Mouse (Mus musculus) heart, postnatal 0 days (tissue): ENCODE results near the gene Ttc30a1. TPM values are rescaled to one million over a fixed set of nuclear protein-coding genes. Genes with fewer than 3 reads are reported as not detected.
"Not testable (repeated sequence)": the region's sequence is repeated elsewhere in the genome, so short reads cannot be mapped to it uniquely, and the experiment has no call there.

Source experiments
- ATAC-seq: fragments of 200-750 bp; cut with Nextera tagmentation; 2 replicates; pipeline ENCODE4 v1.8.0; 2017; ENCODE audit warnings: low read depth, moderate number of reproducible peaks, moderate library complexity; ENCODE audit not compliant: insufficient read depth
- DNase-seq: peaks from one replicate; pipeline ENCODE4 v3.0.0-alpha.2; 2016; ENCODE audit warnings: low spot score
- H3K27ac ChIP-seq: fragments of 300-500 bp; sonication (generic); 2 replicates; pipeline ENCODE4 v1.5.1; 2014; ENCODE audit warnings: low read depth, mild to moderate bottlenecking
- H3K27me3 ChIP-seq: fragments of 300-500 bp; sonication (generic); 2 replicates; pipeline ENCODE4 v1.6.1; 2014; ENCODE audit warnings: low read length, mixed read lengths; ENCODE audit not compliant: control insufficient read depth, insufficient read depth
- H3K36me3 ChIP-seq: fragments of 300-500 bp; sonication (generic); replicated peaks from 2 replicates; pipeline ENCODE4 v1.6.1; 2014; ENCODE audit warnings: low read length, mixed read lengths; ENCODE audit not compliant: control insufficient read depth, insufficient read depth
- H3K4me1 ChIP-seq: fragments of 300-500 bp; sonication (generic); 2 replicates; pipeline ENCODE4 v1.6.1; 2014; ENCODE audit warnings: antibody characterized with exemption; ENCODE audit not compliant: control insufficient read depth, insufficient read depth
- H3K4me2 ChIP-seq: fragments of 300-500 bp; sonication (generic); 2 replicates; pipeline ENCODE4 v1.6.1; 2014; ENCODE audit warnings: low read depth, mild to moderate bottlenecking, low read length, moderate library complexity
- H3K4me3 ChIP-seq: fragments of 300-500 bp; sonication (generic); 2 replicates; pipeline ENCODE4 v1.5.1; 2014; ENCODE audit warnings: low read depth, low read length
- H3K9ac ChIP-seq: fragments of 300-500 bp; sonication (generic); replicated peaks from 2 replicates; pipeline ENCODE4 v1.6.1; 2014; ENCODE audit warnings: low read depth, low read length, mixed read lengths
- H3K9me3 ChIP-seq: fragments of 300-500 bp; sonication (generic); replicated peaks from 2 replicates; pipeline ENCODE4 v1.6.1; 2016; ENCODE audit warnings: low read length; ENCODE audit not compliant: control insufficient read depth
- CTCF ChIP-seq: IDR thresholded peaks from 2 replicates; pipeline ENCODE4 v1.5.1; 2016; ENCODE audit warnings: antibody characterized with exemption, control low read depth, low read depth
- EP300 ChIP-seq: IDR thresholded peaks from 2 replicates; pipeline ENCODE4 v1.6.1; 2016; ENCODE audit warnings: antibody characterized with exemption, low read depth
- WGBS: fragments of 180-500 bp; shearing (Covaris S2); extraction: QIAGEN DNeasy Blood & Tissue Kit; methylation state at CpG from one replicate; pipeline ENCODE4 v1.1.7; 2014; 5-methylcytosine and 5-hydroxymethylcytosine counted together
- polyA plus RNA-seq: library from polyadenylated mRNA; unstranded; fragments of >200 nt; fragmentation: Nextera tagmentation; extraction: Ambion mirVana; gene quantifications from 2 replicates; pipeline ENCODE4 v1.2.1, GENCODE M21; 2015
- total RNA-seq: library from RNA; depleted of rRNA; stranded (reverse); fragments of >200 nt; gene quantifications from 2 replicates; pipeline ENCODE4 v1.2.3, GENCODE M21; 2014; ENCODE audit warnings: low replicate concordance

Ttc30a1 gene
- total and polyA plus RNA-seq, 2 experiments from 2014 or later, result 3.3 to 9.4 TPM

DNA sequence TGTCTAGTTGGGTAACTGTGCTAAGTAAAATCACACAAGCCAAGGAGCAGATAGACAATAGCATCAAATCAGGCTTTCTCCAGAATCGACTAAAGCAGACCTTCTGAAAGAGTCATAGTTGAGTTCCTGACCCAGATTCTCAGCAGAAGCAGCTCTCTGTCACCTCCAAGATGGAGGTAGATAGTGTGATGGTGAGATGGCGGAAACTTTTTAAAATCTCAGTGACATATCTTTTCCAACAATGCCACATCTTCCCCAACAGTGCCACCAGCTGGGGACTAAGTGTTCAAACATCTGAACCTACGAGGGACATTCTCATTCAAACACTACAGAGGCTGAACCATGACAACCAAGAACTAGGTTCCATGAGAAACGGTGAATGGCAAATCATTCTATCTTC lies 859 bp upstream of the Ttc30a1 start:
- H3K4me3 ChIP-seq, result no peak overlapping the region
- TF ChIP-seq EP300 (no peak), CTCF (no peak)
- 89% methylated on average over 4 of the region's 4 CpGs for WGBS
- H3K27ac ChIP-seq, result no peak overlapping the region
- DNase-seq (no peak), ATAC-seq (no peak)
- no peaks in the 10 kb centered on the region for H3K36me3 ChIP-seq
- H3K4me2 ChIP-seq, result no peak overlapping the region
- H3K4me1 ChIP-seq, result no peaks in the 10 kb centered on the region
- H3K27me3 ChIP-seq, result no peaks in the 10 kb centered on the region
- no peaks in the 10 kb centered on the region for H3K9me3 ChIP-seq
- no peak overlapping the region for H3K9ac ChIP-seq

- not testable (repeated sequence) for ATAC-seq, H3K27me3 ChIP-seq, H3K9me3 ChIP-seq, H3K27ac ChIP-seq, DNase-seq, H3K9ac ChIP-seq, H3K36me3 ChIP-seq, H3K4me1 ChIP-seq
- WGBS, result 86% methylated on average over 13 of the region's 13 CpGs
- Histone ChIP-seq H3K4me2 (peak overlapping the region; percentile 63), H3K4me3 (peak overlapping the region; percentile 48)
Measured at GRCm38 (mm10) chr2:75980933-75981439, 781 bp downstream of the Ttc30a1 start.

DNA sequence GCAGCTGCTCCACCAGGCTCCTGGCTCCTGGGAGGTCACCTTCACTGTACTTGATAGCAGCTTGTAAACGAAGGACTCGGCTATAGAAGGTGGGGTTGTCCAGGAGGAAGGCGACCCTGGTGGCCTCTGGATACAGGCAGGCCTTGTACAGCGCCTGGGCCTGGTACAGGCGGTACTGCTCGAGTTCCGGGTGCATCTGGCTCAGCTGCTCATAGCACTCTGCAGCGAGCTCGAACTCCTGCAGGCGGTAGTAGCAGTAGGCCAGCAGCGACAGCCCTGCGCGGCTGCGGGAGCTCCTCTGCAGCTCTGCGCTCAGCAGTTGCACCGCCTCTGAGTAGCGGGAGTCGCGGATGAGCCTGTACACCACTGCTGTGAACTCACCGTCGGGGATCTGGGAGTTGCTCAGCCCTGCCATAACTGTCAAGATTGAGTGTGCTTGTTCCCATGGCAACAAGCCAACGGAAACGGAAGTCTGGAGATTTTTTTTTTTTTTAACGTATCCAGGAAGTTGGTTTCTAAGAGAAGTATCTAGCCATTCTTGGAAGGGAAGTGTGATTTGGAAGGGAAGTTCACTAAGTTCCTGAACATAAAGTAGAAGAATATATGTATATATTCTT lies 3.9 kb downstream of the Ttc30a1 start, which contains the start of gene Ttc30a2:
Ttc30a2 (minus strand) TSS at position 419 of the 617 bp plus-strand sequence.
- H3K4me3 ChIP-seq, H3K36me3 ChIP-seq, H3K9ac ChIP-seq, H3K4me1 ChIP-seq, H3K27me3 ChIP-seq, H3K27ac ChIP-seq, H3K9me3 ChIP-seq: not testable (repeated sequence)
- DNase-seq (peak; percentile 61), ATAC-seq (peak; percentile 49; the same call in 1 of the 2 replicates)
- whole genome bisulfite sequencing, result 25% methylated on average over 14 of the region's 24 CpGs
- peak within 1 kb of the TSS; percentile 37; the same call in 1 of the 2 replicates for H3K4me2 ChIP-seq
- 0 out of 2 replicates have a peak, but pooled peaks have one; percentile 51 for TF ChIP-seq EP300

DNA sequence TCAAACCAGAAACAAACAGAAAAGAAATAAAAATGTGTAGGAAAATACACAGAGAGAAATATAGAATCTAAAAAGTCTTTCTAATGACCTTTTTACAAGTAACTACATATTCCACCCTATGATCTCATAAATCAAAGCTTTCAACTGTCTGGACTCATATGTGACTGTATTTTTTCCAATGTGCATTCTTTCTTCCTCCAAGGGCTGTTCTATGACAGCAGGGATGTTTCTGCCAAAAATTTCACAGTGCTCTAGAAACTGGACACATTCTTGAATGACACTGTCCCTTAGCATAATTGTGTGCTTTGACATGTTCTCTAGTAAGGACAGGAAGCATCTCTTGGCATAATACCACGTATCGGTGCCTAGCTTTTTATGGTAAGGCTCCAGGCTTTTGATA lies 5.7 kb downstream of the Ttc30a1 start:
- H3K4me3 ChIP-seq, DNase-seq, H3K4me1 ChIP-seq, H3K9me3 ChIP-seq, H3K36me3 ChIP-seq, H3K27me3 ChIP-seq, H3K9ac ChIP-seq, H3K4me2 ChIP-seq, H3K27ac ChIP-seq, ATAC-seq: not testable (repeated sequence)
- WGBS, result 67% methylated on average over 2 of the region's 2 CpGs

DNA sequence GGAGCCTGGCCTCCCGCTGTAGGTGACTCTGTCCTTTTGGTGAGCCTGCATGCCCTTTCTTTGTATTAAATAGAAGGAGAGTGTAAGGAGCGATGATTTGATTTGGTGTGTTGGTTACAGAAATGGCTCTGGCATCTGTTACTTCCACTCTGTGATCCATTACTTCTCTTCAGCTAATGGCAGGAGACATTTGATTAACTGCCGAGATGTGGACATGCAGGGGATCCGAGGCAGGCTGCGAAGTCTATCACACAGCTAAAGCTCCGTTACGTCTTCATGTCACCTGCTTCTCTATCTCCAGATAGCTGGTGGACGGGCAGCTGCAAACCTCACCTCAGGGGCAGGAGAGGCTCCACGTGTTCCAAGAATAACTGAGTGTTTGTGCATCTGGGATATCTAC lies 7.6 kb downstream of the Ttc30a1 start:
- Histone ChIP-seq H3K9ac (no peak overlapping the region), H3K4me3 (no peak overlapping the region), H3K36me3 (no peaks in the 10 kb centered on the region), H3K4me1 (no peaks in the 10 kb centered on the region), H3K27me3 (no peaks in the 10 kb centered on the region), H3K27ac (no peak overlapping the region), H3K4me2 (no peak overlapping the region), H3K9me3 (no peaks in the 10 kb centered on the region)
- WGBS, result 36% methylated on average over 9 of the region's 9 CpGs
- ATAC-seq (no peak), DNase-seq (no peak)
- no peak for TF ChIP-seq CTCF
- no peak for TF ChIP-seq EP300

DNA sequence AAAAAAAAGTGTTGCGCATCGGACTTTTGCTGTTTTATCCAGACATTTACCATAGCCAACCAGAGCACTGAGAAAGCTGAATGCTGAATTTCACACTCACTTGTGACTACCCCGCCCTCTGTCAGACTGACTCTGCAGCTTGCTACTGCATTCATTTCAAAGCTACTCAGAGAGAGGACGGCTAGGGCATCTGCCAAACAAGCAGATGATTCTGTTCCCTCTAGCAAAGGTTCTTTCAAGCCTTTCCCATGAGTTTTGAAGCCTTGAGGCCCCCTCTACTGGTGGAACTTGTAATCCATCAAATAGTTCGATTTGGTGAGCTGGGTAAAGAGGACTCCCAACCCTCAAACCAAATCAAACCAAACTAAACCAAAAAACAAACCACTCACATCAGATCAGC lies 16.8 kb downstream of the Ttc30a1 start:
- Histone ChIP-seq H3K27me3 (no peaks in the 10 kb centered on the region), H3K4me1 (peaks cover 18% of the 10 kb centered on the region), H3K9me3 (no peaks in the 10 kb centered on the region), H3K36me3 (no peaks in the 10 kb centered on the region), H3K9ac (0 out of 2 replicates have a peak overlapping the region, but pooled peaks have one; percentile 35), H3K4me2 (peak overlapping the region; percentile 63), H3K4me3 (peak overlapping the region; percentile 18), H3K27ac (peak overlapping the region; percentile 23)
- 13% methylated on average over 5 of the region's 5 CpGs for WGBS
- DNase-seq (peak; percentile 80), ATAC-seq (peak; percentile 71)
- peak; percentile 76 for TF ChIP-seq CTCF
- no peak for TF ChIP-seq EP300
